ENCODE assay signal across 9 mouse cellular contexts in genomic region chr1:24230428-24230827, GRCm38 (mm10). TPM values are rescaled to one million over a fixed set of nuclear protein-coding genes. Genes with fewer than 3 reads are reported as not detected.
DNase-seq lines count a peak whose midpoint lies in the region; ATAC-seq and TF ChIP-seq lines count a peak whose summit lies in the region.
"Had no signal": no experiment of that assay in that cellular context is flagged by ENCODE, and none has a peak within 500 bp of the region (broad histone marks: within the 10 kb centered on the region; RNA-seq: fewer than 3 reads in every experiment).

No protein-coding gene starts in this region.

- peak overlapping the region; percentile 16; the same call in 1 of the 2 replicates for H3K4me2 ChIP-seq in lung, embryonic 15.5 days
- H3K4me2 ChIP-seq in hindbrain, postnatal 0 days (ENCODE audit: low read depth, low read length) = peak overlapping the region; percentile 21

- no peak overlapping the region; the same call in 1 of the 2 replicates for H3K27ac ChIP-seq in lung, embryonic 15.5 days
- H3K27ac ChIP-seq in embryonic facial prominence, embryonic 10.5 days (replicated peaks) = peak overlapping the region; percentile 30; the same call in 1 of the 2 replicates
- peak overlapping the region; percentile 54; the same call in 1 of the 2 replicates for H3K27ac ChIP-seq in hindbrain, postnatal 0 days

- 0 out of 2 replicates have a peak, but pooled peaks have one; percentile 24 for ATAC-seq in lung, embryonic 15.5 days (ENCODE audit: borderline replicate concordance, extremely low read depth, low FRiP score, low TSS enrichment)
- peak; percentile 84 for ATAC-seq in hindbrain, postnatal 0 days

- peak; percentile 70 for TF ChIP-seq CTCF in hindbrain, postnatal 0 days (IDR thresholded peaks at IDR 0.05; ENCODE audit: low read depth)

- no peak overlapping the region for H3K4me3 ChIP-seq in lung, embryonic 15.5 days
- no peak overlapping the region for H3K4me3 ChIP-seq in embryonic facial prominence, embryonic 10.5 days
- no peak overlapping the region for H3K4me3 ChIP-seq in hindbrain, postnatal 0 days (ENCODE audit: low read length)

- H3K27me3 ChIP-seq in lung, embryonic 15.5 days = no peaks in the 10 kb centered on the region
- H3K27me3 ChIP-seq in embryonic facial prominence, embryonic 10.5 days (replicated peaks; ENCODE audit: low read depth, poor library complexity, severe bottlenecking) = no peaks in the 10 kb centered on the region
- no peaks in the 10 kb centered on the region for H3K27me3 ChIP-seq in hindbrain, postnatal 0 days (ENCODE audit: insufficient read depth, low read length)

- H3K4me1 ChIP-seq in lung, embryonic 15.5 days = peaks cover 19% of the 10 kb centered on the region
- peaks cover 24% of the 10 kb centered on the region for H3K4me1 ChIP-seq in embryonic facial prominence, embryonic 10.5 days
- no peaks in the 10 kb centered on the region for H3K4me1 ChIP-seq in hindbrain, postnatal 0 days (ENCODE audit: insufficient read depth, low read length)

- H3K9me3 ChIP-seq in lung, embryonic 15.5 days = no peaks in the 10 kb centered on the region
- H3K9me3 ChIP-seq in embryonic facial prominence, embryonic 10.5 days = no peaks in the 10 kb centered on the region
- H3K9me3 ChIP-seq in hindbrain, postnatal 0 days (ENCODE audit: low read length) = no peaks in the 10 kb centered on the region

- WGBS in lung, embryonic 15.5 days = 8% methylated on average over 8 of the region's 8 CpGs
- 24% methylated on average over 8 of the region's 8 CpGs for WGBS in embryonic facial prominence, embryonic 10.5 days
- 23% methylated on average over 8 of the region's 8 CpGs for WGBS in hindbrain, postnatal 0 days

- H3K9ac ChIP-seq in lung, embryonic 15.5 days = no peak overlapping the region
- H3K9ac ChIP-seq in hindbrain, postnatal 0 days (replicated peaks; ENCODE audit: low read length) = no peak overlapping the region

- DNase-seq in lung, adult 18-20 months = no peak
- DNase-seq in embryonic facial prominence, embryonic 10.5 days (ENCODE audit: low spot score) = peak; percentile 49
- peak; percentile 81 for DNase-seq in hindbrain, postnatal 0 days (ENCODE audit: low spot score)
- DNase-seq in retina, postnatal 1 day = peak; percentile 82
- DNase-seq in kidney, adult 11 months = no peak
- no peak for DNase-seq in spleen, adult 18-20 months

- no peaks in the 10 kb centered on the region for H3K36me3 ChIP-seq in lung, embryonic 15.5 days
- H3K36me3 ChIP-seq in embryonic facial prominence, embryonic 10.5 days (replicated peaks) = peaks cover 14% of the 10 kb centered on the region
- no peaks in the 10 kb centered on the region for H3K36me3 ChIP-seq in hindbrain, postnatal 0 days (ENCODE audit: insufficient read depth, low read length)

RNA-seq across cellular contexts. Expression of gene Col9a1, which starts 53.0 kb away (rescaled TPM):
- 10.7 and 11.1 TPM in 2 replicates for polyA plus RNA-seq in lung, embryonic 15.5 days (2015; fragmentation: Nextera tagmentation; extraction: Ambion mirVana)
- 107 and 109 TPM in 2 replicates for polyA plus RNA-seq in embryonic facial prominence, embryonic 10.5 days (2016; fragmentation: Nextera tagmentation; extraction: Ambion mirVana)
- 2.4 and 3.7 TPM in 2 replicates for total RNA-seq in hindbrain, postnatal 0 days (2014; rRNA removed)
- polyA plus RNA-seq in hindbrain, postnatal 0 days (2015; fragmentation: Nextera tagmentation; extraction: Ambion mirVana) = 3.0 TPM in 2 replicates
- total RNA-seq: common myeloid progenitor, adult 5-6 weeks; megakaryocyte, adult 5-6 weeks had no signal

Comparison
In these comparisons a context has a peak if more than half of its experiments do, and no peak if none do; other contexts are left out.
1. DNase-seq: peak in embryonic facial prominence, embryonic 10.5 days (single experiment), hindbrain, postnatal 0 days (single experiment) and retina, postnatal 1 day (single experiment); none in lung, adult 18-20 months (0 of 2), kidney, adult 11 months (single experiment) and spleen, adult 18-20 months (0 of 2).